Mouse (Mus musculus): ENCODE results near the gene Coro2b. TPM values are rescaled to one million over a fixed set of nuclear protein-coding genes. Genes with fewer than 3 reads are reported as not detected.
A peak's percentile ranks its signal among the peaks of the same experiment; 100 is the strongest.

Gene Coro2b
- polyA plus RNA-seq, 1 experiment from 2014 or later, result 10.3 TPM

GRCm38 (mm10) chr9:62524761-62525308 is 12.0 kb downstream of the Coro2b start:
- Histone ChIP-seq H3K4me3 (replicated peaks) (no peak overlapping the region), H3K27me3 (no peaks in the 10 kb centered on the region), H3K27ac (replicated peaks) (no peak overlapping the region), H3K9ac (no peak overlapping the region), H3K4me1 (peaks cover 47% of the 10 kb centered on the region), H3K4me2 (replicated peaks) (no peak overlapping the region), H3K36me3 (no peaks in the 10 kb centered on the region), H3K9me3 (replicated peaks) (no peaks in the 10 kb centered on the region)
- no peak for ATAC-seq (ENCODE audit: insufficient number of reproducible peaks, low FRiP score, low TSS enrichment, low read depth)
- 42% methylated on average over 4 of the region's 4 CpGs for WGBS

- H3K36me3 ChIP-seq, result no peaks in the 10 kb centered on the region
- H3K27me3 ChIP-seq, result no peaks in the 10 kb centered on the region
- H3K4me3 ChIP-seq (replicated peaks), result no peak overlapping the region
- H3K4me2 ChIP-seq (replicated peaks), result no peak overlapping the region; the same call in 1 of the 2 replicates
- ATAC-seq (ENCODE audit: insufficient number of reproducible peaks, low FRiP score, low TSS enrichment, low read depth), result no peak
- peaks cover 47% of the 10 kb centered on the region for H3K4me1 ChIP-seq
- H3K27ac ChIP-seq (replicated peaks), result peak overlapping the region; percentile 55
- WGBS, result 20% methylated on average over 15 of the region's 15 CpGs
- no peaks in the 10 kb centered on the region for H3K9me3 ChIP-seq (replicated peaks)
- peak overlapping the region; percentile 2; the same call in 1 of the 2 replicates for H3K9ac ChIP-seq
Measured at GRCm38 (mm10) chr9:62522791-62523471, 13.9 kb downstream of the Coro2b start.

- WGBS, result 55% methylated on average over 5 of the region's 5 CpGs
- Histone ChIP-seq H3K4me1 (peaks cover 47% of the 10 kb centered on the region), H3K4me3 (replicated peaks) (no peak overlapping the region), H3K9ac (no peak overlapping the region), H3K9me3 (replicated peaks) (no peaks in the 10 kb centered on the region), H3K27ac (replicated peaks) (peak overlapping the region; percentile 55; the same call in 1 of the 2 replicates), H3K27me3 (no peaks in the 10 kb centered on the region), H3K36me3 (no peaks in the 10 kb centered on the region), H3K4me2 (replicated peaks) (no peak overlapping the region)
- ATAC-seq (ENCODE audit: insufficient number of reproducible peaks, low FRiP score, low TSS enrichment, low read depth), result no peak
Measured at GRCm38 (mm10) chr9:62522211-62522610, 14.6 kb downstream of the Coro2b start.

- Histone ChIP-seq H3K4me1 (peaks cover 42% of the 10 kb centered on the region), H3K9ac (no peak overlapping the region), H3K36me3 (no peaks in the 10 kb centered on the region), H3K27me3 (no peaks in the 10 kb centered on the region), H3K27ac (replicated peaks) (no peak overlapping the region), H3K4me3 (replicated peaks) (no peak overlapping the region), H3K4me2 (replicated peaks) (no peak overlapping the region), H3K9me3 (replicated peaks) (no peaks in the 10 kb centered on the region)
- no peak for ATAC-seq (ENCODE audit: insufficient number of reproducible peaks, low FRiP score, low TSS enrichment, low read depth)
- 51% methylated on average over 9 of the region's 9 CpGs for WGBS
Measured at GRCm38 (mm10) chr9:62521541-62521940, 15.3 kb downstream of the Coro2b start.

GRCm38 (mm10) chr9:62520933-62521332 is 15.9 kb downstream of the Coro2b start:
- H3K36me3 ChIP-seq, result no peaks in the 10 kb centered on the region
- H3K4me3 ChIP-seq (replicated peaks), result no peak overlapping the region
- no peak overlapping the region for H3K9ac ChIP-seq
- H3K9me3 ChIP-seq (replicated peaks), result no peaks in the 10 kb centered on the region
- 45% methylated on average over 9 of the region's 9 CpGs for WGBS
- no peak for ATAC-seq (ENCODE audit: insufficient number of reproducible peaks, low FRiP score, low TSS enrichment, low read depth)
- no peak overlapping the region for H3K27ac ChIP-seq (replicated peaks)
- no peaks in the 10 kb centered on the region for H3K27me3 ChIP-seq
- H3K4me1 ChIP-seq, result peaks cover 40% of the 10 kb centered on the region
- H3K4me2 ChIP-seq (replicated peaks), result no peak overlapping the region

GRCm38 (mm10) chr9:62519787-62520503 is 16.9 kb downstream of the Coro2b start:
- ATAC-seq (ENCODE audit: insufficient number of reproducible peaks, low FRiP score, low TSS enrichment, low read depth), result no peak
- WGBS, result 74% methylated on average over 15 of the region's 15 CpGs
- Histone ChIP-seq H3K4me3 (replicated peaks) (no peak overlapping the region), H3K36me3 (no peaks in the 10 kb centered on the region), H3K4me1 (peaks cover 39% of the 10 kb centered on the region), H3K9ac (no peak overlapping the region), H3K9me3 (replicated peaks) (no peaks in the 10 kb centered on the region), H3K27me3 (no peaks in the 10 kb centered on the region), H3K4me2 (replicated peaks) (no peak overlapping the region), H3K27ac (replicated peaks) (no peak overlapping the region)

- Histone ChIP-seq H3K9ac (no peak overlapping the region), H3K4me3 (replicated peaks) (no peak overlapping the region), H3K27me3 (no peaks in the 10 kb centered on the region), H3K9me3 (replicated peaks) (no peaks in the 10 kb centered on the region), H3K4me1 (peaks cover 34% of the 10 kb centered on the region), H3K4me2 (replicated peaks) (no peak overlapping the region), H3K36me3 (no peaks in the 10 kb centered on the region), H3K27ac (replicated peaks) (no peak overlapping the region)
- ATAC-seq (ENCODE audit: insufficient number of reproducible peaks, low FRiP score, low TSS enrichment, low read depth), result no peak
- 80% methylated on average over 10 of the region's 10 CpGs for WGBS
Measured at GRCm38 (mm10) chr9:62519334-62519733, 17.5 kb downstream of the Coro2b start.

GRCm38 (mm10) chr9:62518572-62518971 is 18.3 kb downstream of the Coro2b start:
- WGBS, result 43% methylated on average over 4 of the region's 4 CpGs
- Histone ChIP-seq H3K4me3 (replicated peaks) (no peak overlapping the region), H3K4me1 (peaks cover 41% of the 10 kb centered on the region), H3K27me3 (no peaks in the 10 kb centered on the region), H3K9ac (no peak overlapping the region), H3K9me3 (replicated peaks) (no peaks in the 10 kb centered on the region), H3K27ac (replicated peaks) (no peak overlapping the region), H3K4me2 (replicated peaks) (no peak overlapping the region), H3K36me3 (no peaks in the 10 kb centered on the region)
- no peak for ATAC-seq (ENCODE audit: insufficient number of reproducible peaks, low FRiP score, low TSS enrichment, low read depth)

GRCm38 (mm10) chr9:62517112-62517957 is 19.5 kb downstream of the Coro2b start:
- H3K4me1 ChIP-seq, result peaks cover 31% of the 10 kb centered on the region
- ATAC-seq (ENCODE audit: insufficient number of reproducible peaks, low FRiP score, low TSS enrichment, low read depth), result no peak
- H3K36me3 ChIP-seq, result no peaks in the 10 kb centered on the region
- no peak overlapping the region for H3K27ac ChIP-seq (replicated peaks)
- no peak overlapping the region for H3K9ac ChIP-seq
- no peak overlapping the region for H3K4me3 ChIP-seq (replicated peaks)
- 58% methylated on average over 6 of the region's 6 CpGs for WGBS
- H3K27me3 ChIP-seq, result no peaks in the 10 kb centered on the region
- no peak overlapping the region for H3K4me2 ChIP-seq (replicated peaks)
- no peaks in the 10 kb centered on the region for H3K9me3 ChIP-seq (replicated peaks)

GRCm38 (mm10) chr9:62515138-62515537 is 21.7 kb downstream of the Coro2b start:
- Histone ChIP-seq H3K36me3 (no peaks in the 10 kb centered on the region), H3K4me2 (replicated peaks) (no peak overlapping the region), H3K9ac (no peak overlapping the region), H3K4me3 (replicated peaks) (no peak overlapping the region), H3K4me1 (peaks cover 28% of the 10 kb centered on the region; the same call in 1 of the 2 replicates), H3K27me3 (no peaks in the 10 kb centered on the region), H3K9me3 (replicated peaks) (no peaks in the 10 kb centered on the region), H3K27ac (replicated peaks) (no peak overlapping the region)
- ATAC-seq (ENCODE audit: insufficient number of reproducible peaks, low FRiP score, low TSS enrichment, low read depth), result no peak
- 92% methylated on average over 7 of the region's 7 CpGs for WGBS

Measured in embryonic facial prominence, embryonic 15.5 days (tissue).